In the genomic region with DNA sequence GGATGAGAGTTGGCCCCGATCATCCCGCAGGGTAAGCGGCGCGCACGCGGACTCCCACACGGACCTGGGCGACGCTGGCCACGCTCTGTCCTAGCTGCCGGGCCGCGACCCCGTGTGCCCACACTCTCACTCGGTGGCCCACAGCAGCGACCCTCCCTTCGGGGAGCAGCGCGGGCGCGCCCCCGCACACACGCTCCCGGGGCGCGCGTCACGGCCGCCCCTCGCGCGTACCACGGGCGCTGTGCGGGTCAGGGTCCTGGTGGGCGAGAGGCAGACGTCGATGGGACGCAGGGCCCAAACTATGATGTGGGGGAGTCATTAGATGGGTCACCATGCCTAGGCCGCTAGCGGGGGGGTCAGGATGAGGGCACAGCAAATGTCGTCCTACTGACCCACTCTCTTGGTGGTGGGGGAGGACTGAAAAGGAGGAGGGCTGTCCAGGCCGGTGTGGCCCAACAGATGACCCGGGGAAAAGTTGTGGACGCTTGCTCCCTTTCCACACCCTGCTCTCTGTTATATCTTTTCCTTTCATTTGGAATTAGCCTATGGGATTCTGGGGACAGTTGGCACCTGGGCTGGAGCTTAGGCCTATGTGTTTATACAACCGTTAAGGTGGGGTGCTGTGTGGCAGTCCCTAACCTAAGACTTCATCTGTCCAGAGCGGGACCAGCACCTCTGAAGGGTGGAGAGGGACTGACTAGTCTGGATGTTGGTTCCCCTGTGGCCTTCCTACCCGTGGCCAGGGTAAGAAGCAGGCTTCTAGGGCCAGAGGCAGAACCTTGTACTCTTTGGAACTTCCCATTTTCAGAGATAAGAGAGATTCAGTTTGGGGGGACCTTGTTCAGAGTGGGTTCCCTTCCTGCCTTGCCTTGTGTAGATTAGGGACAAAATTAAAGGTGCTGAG, we compare ENCODE assay signal across 7 mouse cellular contexts. TPM values are rescaled to one million over a fixed set of nuclear protein-coding genes. Genes with fewer than 3 reads are reported as not detected.
DNase-seq lines count a peak whose midpoint lies in the region; ATAC-seq and TF ChIP-seq lines count a peak whose summit lies in the region.

No protein-coding gene starts in this region.

- DNase-seq in testis, postnatal 14 days (ENCODE audit: low spot score) = no peak
- peak; percentile 80 for DNase-seq in cerebellum, adult 11-12 months
- no peak for DNase-seq in neural tube, embryonic 11.5 days (ENCODE audit: low spot score)
- DNase-seq in T-cell, adult 2 months (ENCODE audit: low spot score) = no peak

- H3K4me3 ChIP-seq in testis, adult 2 months (ENCODE audit: control insufficient read depth, low read depth, low read length) = peak overlapping the region; percentile 86
- H3K4me3 ChIP-seq in limb, embryonic 13.5 days = peak overlapping the region; percentile 85
- peak overlapping the region; percentile 66 for H3K4me3 ChIP-seq in neural tube, embryonic 11.5 days (ENCODE audit: low read depth, low read length)

- no peaks in the 10 kb centered on the region for H3K9me3 ChIP-seq in limb, embryonic 13.5 days
- no peaks in the 10 kb centered on the region for H3K9me3 ChIP-seq in neural tube, embryonic 11.5 days (ENCODE audit: control insufficient read depth, low read length)

- WGBS in limb, embryonic 13.5 days = 2% methylated on average over 48 of the region's 49 CpGs
- 2% methylated on average over 39 of the region's 49 CpGs for WGBS in neural tube, embryonic 11.5 days

- H3K9ac ChIP-seq in limb, embryonic 13.5 days = peak overlapping the region; percentile 97
- H3K9ac ChIP-seq in neural tube, embryonic 11.5 days (ENCODE audit: low read length) = peak overlapping the region; percentile 81

- peak overlapping the region; percentile 83 for H3K4me2 ChIP-seq in limb, embryonic 13.5 days (replicated peaks)
- H3K4me2 ChIP-seq in neural tube, embryonic 11.5 days (ENCODE audit: low read depth) = peak overlapping the region; percentile 88

- TF ChIP-seq POLR2A in testis, adult 2 months (IDR thresholded peaks at IDR 0.05; ENCODE audit: control insufficient read depth, low read depth, low read length) = no peak

- H3K36me3 ChIP-seq in testis, adult 2 months (ENCODE audit: control insufficient read depth, insufficient read depth, low read length) = no peaks in the 10 kb centered on the region
- H3K36me3 ChIP-seq in limb, embryonic 13.5 days = no peaks in the 10 kb centered on the region
- no peaks in the 10 kb centered on the region for H3K36me3 ChIP-seq in neural tube, embryonic 11.5 days (ENCODE audit: control insufficient read depth, insufficient read depth, low read length)

- peak; percentile 39 for ATAC-seq in granulocyte monocyte progenitor cell, adult 5-6 weeks (replicated peaks; ENCODE audit: poor library complexity, severe bottlenecking)
- ATAC-seq in limb, embryonic 13.5 days (ENCODE audit: low FRiP score, low read depth) = peak; percentile 33
- peak; percentile 75 for ATAC-seq in neural tube, embryonic 11.5 days (ENCODE audit: insufficient read depth, low FRiP score, low TSS enrichment)

- no peak overlapping the region for H3K27ac ChIP-seq in testis, adult 2 months (ENCODE audit: control insufficient read depth, insufficient read depth, low read depth, low read length)
- H3K27ac ChIP-seq in limb, embryonic 13.5 days = peak overlapping the region; percentile 58; the same call in 1 of the 2 replicates
- peak overlapping the region; percentile 24; the same call in 1 of the 2 replicates for H3K27ac ChIP-seq in neural tube, embryonic 11.5 days (ENCODE audit: low read depth, low read length)

- no peaks in the 10 kb centered on the region for H3K27me3 ChIP-seq in testis, adult 2 months (ENCODE audit: control insufficient read depth, insufficient read depth, low read length)
- no peaks in the 10 kb centered on the region for H3K27me3 ChIP-seq in limb, embryonic 13.5 days
- no peaks in the 10 kb centered on the region for H3K27me3 ChIP-seq in neural tube, embryonic 11.5 days (ENCODE audit: control insufficient read depth, insufficient read depth, low read length)

- H3K4me1 ChIP-seq in testis, adult 2 months (ENCODE audit: control insufficient read depth, insufficient read depth, low read length) = peaks cover 12% of the 10 kb centered on the region
- peaks cover 44% of the 10 kb centered on the region for H3K4me1 ChIP-seq in limb, embryonic 13.5 days
- H3K4me1 ChIP-seq in neural tube, embryonic 11.5 days (ENCODE audit: control insufficient read depth, insufficient read depth, low read length) = 0 out of 2 replicates have a peak, but pooled peaks cover 11% of the 10 kb centered on the region

- no peak for TF ChIP-seq CTCF in testis, adult 2 months (IDR thresholded peaks at IDR 0.05; ENCODE audit: control insufficient read depth, insufficient read depth, insufficient replicate concordance, low read depth, low read length)

RNA-seq across cellular contexts. Expression of a gene that starts 1.7 kb away (rescaled TPM):
- polyA plus RNA-seq in testis, adult 2 months (2012; rRNA removed) = 1.6 and 2.0 TPM in 2 replicates
- 15.0 and 19.9 TPM in 2 replicates for total RNA-seq in granulocyte monocyte progenitor cell, adult 5-6 weeks (2014; fragmentation: Nextera tagmentation)
- 15.9 and 18.4 TPM in 2 replicates for total RNA-seq in granulocyte monocyte progenitor cell, adult 5-6 weeks (2017)
- polyA plus RNA-seq in limb, embryonic 13.5 days (2015; fragmentation: Nextera tagmentation; extraction: Ambion mirVana) = 15.0 and 15.3 TPM in 2 replicates
- polyA plus RNA-seq in neural tube, embryonic 11.5 days (2014; fragmentation: Nextera tagmentation; extraction: Ambion mirVana) = 10.5 and 11.7 TPM in 2 replicates

RNA-seq across cellular contexts. Expression of a gene that starts 25.6 kb away (rescaled TPM):
- 0.15 and 0.71 TPM in 2 replicates for polyA plus RNA-seq in testis, adult 2 months (2012; rRNA removed)
- total RNA-seq in granulocyte monocyte progenitor cell, adult 5-6 weeks (2014; fragmentation: Nextera tagmentation) = 8.0 and 12.6 TPM in 2 replicates
- 6.9 and 8.7 TPM in 2 replicates for total RNA-seq in granulocyte monocyte progenitor cell, adult 5-6 weeks (2017)
- 2.0 TPM in 2 replicates for polyA plus RNA-seq in limb, embryonic 13.5 days (2015; fragmentation: Nextera tagmentation; extraction: Ambion mirVana)
- polyA plus RNA-seq in neural tube, embryonic 11.5 days (2014; fragmentation: Nextera tagmentation; extraction: Ambion mirVana) = 5.1 and 5.4 TPM in 2 replicates
